Mouse (Mus musculus) myocyte (in vitro differentiated cells): Measurements from ENCODE around the gene Mul1.

Experiments used
- CEBPB ChIP-seq: IDR thresholded peaks from 2 replicates; pipeline ENCODE4 v1.6.1; 2011; ENCODE audit warnings: mild to moderate bottlenecking, moderate library complexity; ENCODE audit not compliant: poor library complexity, insufficient read depth, severe bottlenecking
- E2F4 ChIP-seq: IDR thresholded peaks from one replicate; pipeline ENCODE4 v1.6.1; 2011; ENCODE audit warnings: mild to moderate bottlenecking, control low read depth, moderate library complexity; ENCODE audit not compliant: insufficient read depth
- MAX ChIP-seq: IDR thresholded peaks from one replicate; pipeline ENCODE4 v1.6.1; 2011; ENCODE audit warnings: low read depth, mild to moderate bottlenecking, control low read depth
- MYOD1 ChIP-seq, 3 experiments: IDR thresholded peaks; one replicate each; pipeline ENCODE4 v1.6.1; 2011; ENCODE audit warnings: control low read depth in 2 of 3, low read depth in 2 of 3, mild to moderate bottlenecking in 2 of 3, moderate library complexity in 1 of 3; ENCODE audit not compliant: insufficient read length in 2 of 3, control insufficient read depth in 1 of 3
- MYOG ChIP-seq, 3 experiments: IDR thresholded peaks; one replicate each; pipeline ENCODE4 v1.6.1; 2011; ENCODE audit warnings: control low read depth in 2 of 3, low read depth in 2 of 3, mild to moderate bottlenecking in 2 of 3; ENCODE audit not compliant: insufficient read length in 2 of 3, control insufficient read depth in 1 of 3, insufficient read depth in 1 of 3
- POLR2A ChIP-seq: IDR thresholded peaks from one replicate; pipeline ENCODE4 v1.6.1; 2011; ENCODE audit warnings: low read depth, mild to moderate bottlenecking, control low read depth, moderate library complexity; ENCODE audit not compliant: insufficient read length
- POLR2AphosphoS2 ChIP-seq: IDR thresholded peaks from one replicate; pipeline ENCODE4 v1.6.1; 2011; ENCODE audit warnings: low read depth, control low read depth; ENCODE audit not compliant: insufficient read length
- REST ChIP-seq: IDR thresholded peaks from one replicate; pipeline ENCODE4 v1.6.1; 2011; ENCODE audit warnings: mild to moderate bottlenecking, control low read depth, moderate library complexity; ENCODE audit not compliant: insufficient read depth, insufficient read length
- SRF ChIP-seq: IDR thresholded peaks from one replicate; pipeline ENCODE4 v1.6.1; 2011; ENCODE audit warnings: low read depth; ENCODE audit not compliant: control insufficient read depth, insufficient read length
- TCF12 ChIP-seq: IDR thresholded peaks from one replicate; pipeline ENCODE4 v1.6.1; 2011; ENCODE audit warnings: mild to moderate bottlenecking, control low read depth; ENCODE audit not compliant: poor library complexity, insufficient read depth, severe bottlenecking
- TCF3 ChIP-seq: IDR thresholded peaks from one replicate; pipeline ENCODE4 v1.6.1; 2011; ENCODE audit warnings: low read depth, control low read depth; ENCODE audit not compliant: insufficient read length
- USF1 ChIP-seq: IDR thresholded peaks from one replicate; pipeline ENCODE4 v1.6.1; 2011; ENCODE audit warnings: low read depth, mild to moderate bottlenecking, control low read depth, moderate library complexity

DNA sequence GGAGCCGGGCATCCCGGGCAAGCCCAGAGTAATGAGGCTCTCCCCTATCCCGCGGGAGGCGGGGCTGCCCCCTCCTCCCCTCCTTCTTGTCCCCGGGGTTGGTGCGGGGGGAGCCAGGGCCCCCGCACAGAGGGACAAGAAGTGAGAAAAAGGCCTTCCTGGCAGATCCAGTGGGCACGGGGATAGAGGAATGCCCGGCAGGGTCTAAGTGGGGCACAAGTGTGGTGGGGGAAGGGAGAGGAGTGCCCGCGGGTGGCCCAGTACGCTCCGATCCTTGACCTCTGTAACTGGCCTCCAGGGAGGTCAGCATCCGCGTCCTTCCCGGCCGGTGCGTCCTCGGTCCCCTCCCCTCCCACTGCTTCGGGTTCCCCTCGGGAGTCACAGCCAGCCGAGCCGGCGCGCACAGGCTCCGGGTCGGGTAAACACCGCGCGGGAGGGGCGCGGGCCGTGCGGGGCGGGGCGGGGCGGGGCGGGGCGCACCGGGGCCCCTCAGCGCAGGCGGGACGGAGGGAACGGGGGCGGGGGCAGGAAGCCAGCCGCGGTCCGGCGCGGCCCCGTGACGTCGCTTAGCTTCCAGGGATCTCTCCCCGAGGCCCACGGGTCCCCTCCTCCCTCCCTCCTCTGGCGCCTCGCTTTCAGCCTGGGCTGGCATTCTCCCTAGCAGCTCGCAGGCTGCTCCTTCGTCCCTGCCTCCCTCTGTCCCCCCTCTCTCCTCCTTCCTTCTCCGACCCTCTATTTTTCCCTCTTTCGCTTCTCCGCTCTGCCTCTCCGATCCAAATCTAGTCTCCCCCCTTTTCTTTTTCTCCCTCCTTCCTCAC, 19.5 kb downstream of the Mul1 start, which contains the start of gene Camk2n1:
- TF ChIP-seq TCF3: no peak
- peak; percentile 17 for TF ChIP-seq POLR2A
- no peak for TF ChIP-seq USF1
- no peak for TF ChIP-seq SRF
- no peak for TF ChIP-seq MAX
- no peak for TF ChIP-seq REST
- TF ChIP-seq POLR2AphosphoS2: no peak
- TF ChIP-seq CEBPB: no peak
- no peak for TF ChIP-seq E2F4
- TF ChIP-seq TCF12: no peak
- TF ChIP-seq MYOD1 (IDR thresholded peaks at IDR 0.05; ENCODE audit: control insufficient read depth in 1 of 3, insufficient read length in 2 of 3, low read depth in 2 of 3): no peak
- no peak for TF ChIP-seq MYOG (IDR thresholded peaks at IDR 0.05; ENCODE audit: control insufficient read depth in 1 of 3, insufficient read depth in 1 of 3, insufficient read length in 2 of 3, low read depth in 2 of 3)
